Mouse (Mus musculus): Measurements from ENCODE around the gene Sf3a3. TPM values are rescaled to one million over a fixed set of nuclear protein-coding genes. Genes with fewer than 3 reads are reported as not detected.
"Not testable (repeated sequence)": the region's sequence is repeated elsewhere in the genome, so short reads cannot be mapped to it uniquely, and the experiment has no call there.

The Sf3a3 gene
- polyA plus RNA-seq, 1 experiment from 2014 or later = 121 TPM

GRCm38 (mm10) chr4:124709961-124710446 lies 4.6 kb upstream of the Sf3a3 start:
- H3K4me3 ChIP-seq = peak overlapping the region; percentile 57
- H3K27ac ChIP-seq = peak overlapping the region; percentile 79
- H3K4me2 ChIP-seq = peak overlapping the region; percentile 84
- peak overlapping the region; percentile 69 for H3K9ac ChIP-seq
- 6% methylated on average over 18 of the region's 18 CpGs for whole genome bisulfite sequencing (ENCODE audit: insufficient replicate concordance)
- ATAC-seq = 0 out of 2 replicates have a peak, but pooled peaks have one; percentile 9
- H3K27me3 ChIP-seq (replicated peaks) = no peaks in the 10 kb centered on the region
- peaks cover 74% of the 10 kb centered on the region for H3K4me1 ChIP-seq
- peaks cover 23% of the 10 kb centered on the region for H3K36me3 ChIP-seq
- no peaks in the 10 kb centered on the region for H3K9me3 ChIP-seq (replicated peaks)

- H3K4me1 ChIP-seq = peaks cover 73% of the 10 kb centered on the region
- no peak overlapping the region for H3K4me3 ChIP-seq
- H3K9me3 ChIP-seq (replicated peaks) = no peaks in the 10 kb centered on the region
- peak overlapping the region; percentile 84 for H3K4me2 ChIP-seq
- peaks cover 21% of the 10 kb centered on the region for H3K36me3 ChIP-seq
- 6% methylated on average over 5 of the region's 5 CpGs for WGBS (ENCODE audit: insufficient replicate concordance)
- H3K27me3 ChIP-seq (replicated peaks) = no peaks in the 10 kb centered on the region
- H3K27ac ChIP-seq = peak overlapping the region; percentile 79
- no peak overlapping the region for H3K9ac ChIP-seq
- no peak for ATAC-seq
Observed at GRCm38 (mm10) chr4:124710776-124711291, 3.7 kb upstream of the Sf3a3 start.

GRCm38 (mm10) chr4:124712618-124713017 lies 2.0 kb upstream of the Sf3a3 start:
- Histone ChIP-seq H3K27me3 (replicated peaks) (no peaks in the 10 kb centered on the region), H3K4me3 (no peak overlapping the region), H3K36me3 (peaks cover 23% of the 10 kb centered on the region), H3K27ac (peak overlapping the region; percentile 78), H3K9ac (no peak overlapping the region), H3K4me2 (peak overlapping the region; percentile 24), H3K4me1 (peaks cover 74% of the 10 kb centered on the region), H3K9me3 (replicated peaks) (no peaks in the 10 kb centered on the region)
- 39% methylated on average over 6 of the region's 6 CpGs for WGBS (ENCODE audit: insufficient replicate concordance)
- ATAC-seq = peak; percentile 75

- not testable (repeated sequence) for H3K27me3 ChIP-seq (replicated peaks); H3K9me3 ChIP-seq (replicated peaks); H3K9ac ChIP-seq; H3K4me3 ChIP-seq; ATAC-seq
- peak overlapping the region; percentile 81 for H3K4me2 ChIP-seq
- WGBS (ENCODE audit: insufficient replicate concordance) = 64% methylated on average over 5 of the region's 5 CpGs
- H3K4me1 ChIP-seq = peaks cover 64% of the 10 kb centered on the region
- H3K36me3 ChIP-seq = peaks cover 32% of the 10 kb centered on the region
- peak overlapping the region; percentile 78 for H3K27ac ChIP-seq
Observed at GRCm38 (mm10) chr4:124713850-124714249, 726 bp upstream of the Sf3a3 start.

- Histone ChIP-seq H3K27me3 (replicated peaks) (no peaks in the 10 kb centered on the region), H3K9ac (no peak overlapping the region), H3K4me3 (no peak overlapping the region), H3K9me3 (replicated peaks) (no peaks in the 10 kb centered on the region), H3K4me1 (peaks cover 20% of the 10 kb centered on the region), H3K4me2 (no peak overlapping the region), H3K27ac (no peak overlapping the region), H3K36me3 (peaks cover 85% of the 10 kb centered on the region)
- ATAC-seq = no peak
- 82% methylated on average over 4 of the region's 4 CpGs for WGBS (ENCODE audit: insufficient replicate concordance)
Observed at GRCm38 (mm10) chr4:124719101-124719500, 4.5 kb downstream of the Sf3a3 start.

GRCm38 (mm10) chr4:124726121-124726520 lies 11.5 kb downstream of the Sf3a3 start:
- Histone ChIP-seq H3K4me2 (no peak overlapping the region), H3K9me3 (replicated peaks) (no peaks in the 10 kb centered on the region), H3K36me3 (peaks cover 100% of the 10 kb centered on the region), H3K27me3 (replicated peaks) (no peaks in the 10 kb centered on the region), H3K9ac (no peak overlapping the region), H3K4me3 (no peak overlapping the region), H3K27ac (no peak overlapping the region), H3K4me1 (no peaks in the 10 kb centered on the region)
- ATAC-seq = no peak
- 86% methylated on average over 6 of the region's 6 CpGs for WGBS (ENCODE audit: insufficient replicate concordance)

- Histone ChIP-seq H3K27ac (no peak overlapping the region), H3K27me3 (replicated peaks) (no peaks in the 10 kb centered on the region), H3K9me3 (replicated peaks) (no peaks in the 10 kb centered on the region), H3K4me1 (peaks cover 20% of the 10 kb centered on the region), H3K4me3 (no peak overlapping the region), H3K9ac (no peak overlapping the region), H3K36me3 (peaks cover 19% of the 10 kb centered on the region), H3K4me2 (no peak overlapping the region)
- 71% methylated on average over 2 of the region's 2 CpGs for WGBS (ENCODE audit: insufficient replicate concordance)
- ATAC-seq = no peak
Observed at GRCm38 (mm10) chr4:124736952-124737351, 22.4 kb downstream of the Sf3a3 start.

- no peaks in the 10 kb centered on the region for H3K9me3 ChIP-seq (replicated peaks)
- no peak overlapping the region for H3K4me2 ChIP-seq
- no peak for ATAC-seq
- no peaks in the 10 kb centered on the region for H3K27me3 ChIP-seq (replicated peaks)
- peaks cover 14% of the 10 kb centered on the region for H3K36me3 ChIP-seq
- no peak overlapping the region for H3K4me3 ChIP-seq
- 71% methylated on average over 5 of the region's 5 CpGs for WGBS (ENCODE audit: insufficient replicate concordance)
- no peak overlapping the region for H3K9ac ChIP-seq
- peaks cover 26% of the 10 kb centered on the region for H3K4me1 ChIP-seq
- H3K27ac ChIP-seq = no peak overlapping the region
Observed at GRCm38 (mm10) chr4:124737486-124737885, 22.9 kb downstream of the Sf3a3 start.

GRCm38 (mm10) chr4:124738013-124738412 lies 23.4 kb downstream of the Sf3a3 start:
- peaks cover 9% of the 10 kb centered on the region for H3K36me3 ChIP-seq
- peaks cover 30% of the 10 kb centered on the region for H3K4me1 ChIP-seq
- no peak for ATAC-seq
- no peaks in the 10 kb centered on the region for H3K9me3 ChIP-seq (replicated peaks)
- WGBS (ENCODE audit: insufficient replicate concordance) = 46% methylated on average over 4 of the region's 4 CpGs
- H3K4me2 ChIP-seq = no peak overlapping the region
- no peak overlapping the region for H3K27ac ChIP-seq
- H3K27me3 ChIP-seq (replicated peaks) = no peaks in the 10 kb centered on the region
- H3K4me3 ChIP-seq = no peak overlapping the region
- H3K9ac ChIP-seq = no peak overlapping the region

GRCm38 (mm10) chr4:124738783-124739182 lies 24.2 kb downstream of the Sf3a3 start:
- Histone ChIP-seq H3K4me3 (no peak overlapping the region), H3K9me3 (replicated peaks) (no peaks in the 10 kb centered on the region), H3K4me2 (no peak overlapping the region), H3K36me3 (peaks cover 1% of the 10 kb centered on the region), H3K9ac (no peak overlapping the region), H3K27ac (no peak overlapping the region), H3K27me3 (replicated peaks) (no peaks in the 10 kb centered on the region), H3K4me1 (peaks cover 30% of the 10 kb centered on the region)
- no peak for ATAC-seq
- WGBS (ENCODE audit: insufficient replicate concordance) = 42% methylated on average over 1 of the region's 1 CpGs

GRCm38 (mm10) chr4:124741376-124742343 lies 27.1 kb downstream of the Sf3a3 start, which contains the start of gene Inpp5b:
TSS of gene Inpp5b (plus strand) at chr4:124741850.
- H3K9ac ChIP-seq = peak within 1 kb of the TSS; percentile 64
- peaks cover 6% of the 10 kb centered on the region for H3K36me3 ChIP-seq
- H3K27me3 ChIP-seq (replicated peaks) = no peaks in the 10 kb centered on the region
- WGBS (ENCODE audit: insufficient replicate concordance) = 13% methylated on average over 25 of the region's 25 CpGs
- no peak within 1 kb of the TSS for H3K27ac ChIP-seq
- peak; percentile 81 for ATAC-seq
- H3K9me3 ChIP-seq (replicated peaks) = no peaks in the 10 kb centered on the region
- H3K4me1 ChIP-seq = peaks cover 30% of the 10 kb centered on the region
- peak within 1 kb of the TSS; percentile 76 for H3K4me2 ChIP-seq
- peak within 1 kb of the TSS; percentile 61 for H3K4me3 ChIP-seq

GRCm38 (mm10) chr4:124742839-124743238 lies 28.3 kb downstream of the Sf3a3 start:
- 76% methylated on average over 11 of the region's 11 CpGs for WGBS (ENCODE audit: insufficient replicate concordance)
- Histone ChIP-seq H3K27ac (no peak overlapping the region), H3K9ac (no peak overlapping the region), H3K27me3 (replicated peaks) (no peaks in the 10 kb centered on the region), H3K4me2 (peak overlapping the region; percentile 76; the same call in 1 of the 2 replicates), H3K36me3 (peaks cover 6% of the 10 kb centered on the region), H3K9me3 (replicated peaks) (no peaks in the 10 kb centered on the region), H3K4me1 (peaks cover 30% of the 10 kb centered on the region), H3K4me3 (no peak overlapping the region)
- no peak for ATAC-seq

All from liver, embryonic 12.5 days (tissue).